Mouse (Mus musculus) liver, embryonic 14.5 days (tissue): ENCODE results near the gene Tk2. TPM values are rescaled to one million over a fixed set of nuclear protein-coding genes. Genes with fewer than 3 reads are reported as not detected.
"Not testable (repeated sequence)": the region's sequence is repeated elsewhere in the genome, so short reads cannot be mapped to it uniquely, and the experiment has no call there.

Source experiments
- ATAC-seq: fragments of 200-750 bp; cut with Nextera tagmentation; 2 replicates; pipeline ENCODE4 v1.8.0; 2017; ENCODE audit warnings: moderate number of reproducible peaks, mild to moderate bottlenecking, moderate library complexity; ENCODE audit not compliant: insufficient read depth
- DNase-seq, 3 experiments: peaks; one replicate each; pipeline ENCODE4 v3.0.0-alpha.2; 2012 to 2013; ENCODE audit warnings: low read depth in 3 of 3, low spot score in 3 of 3
- H3K27ac ChIP-seq: fragments of 300-500 bp; sonication (generic); 2 replicates; pipeline ENCODE4 v1.5.1; 2014; ENCODE audit warnings: moderate library complexity, mild to moderate bottlenecking, control low read depth, inconsistent platforms
- H3K27me3 ChIP-seq: fragments of 300-500 bp; sonication (generic); 2 replicates; pipeline ENCODE4 v1.6.1; 2014; ENCODE audit warnings: mild to moderate bottlenecking, low read length, moderate library complexity; ENCODE audit not compliant: control insufficient read depth, insufficient read depth
- H3K36me3 ChIP-seq: fragments of 300-500 bp; sonication (generic); replicated peaks from 2 replicates; pipeline ENCODE4 v1.6.1; 2014; ENCODE audit warnings: low read depth; ENCODE audit not compliant: control insufficient read depth, insufficient read depth
- H3K4me1 ChIP-seq, 2 experiments: fragments of 200-500 bp in 1 of 2; fragments of 300-500 bp in 1 of 2; sonication (generic) in 1 of 2; replicated peaks; 2 replicates each; pipeline ENCODE4 v1.6.1; 2012 to 2014; ENCODE audit warnings: antibody characterized with exemption in 1 of 2, inconsistent platforms in 1 of 2, low read length in 1 of 2; ENCODE audit not compliant: control insufficient read depth in 2 of 2, insufficient read depth in 2 of 2
- H3K4me2 ChIP-seq: fragments of 300-500 bp; sonication (generic); 2 replicates; pipeline ENCODE4 v1.6.1; 2014; ENCODE audit warnings: low read depth, mild to moderate bottlenecking, control low read depth, moderate library complexity
- H3K4me3 ChIP-seq, 2 experiments: fragments of 200-500 bp in 1 of 2; fragments of 300-500 bp in 1 of 2; sonication (generic) in 1 of 2; 2 replicates each; pipeline ENCODE4 v1.5.1; 2012 to 2014; ENCODE audit warnings: low read depth in 2 of 2, low read length in 2 of 2, mild to moderate bottlenecking in 2 of 2, control low read depth in 1 of 2, inconsistent platforms in 1 of 2, moderate library complexity in 1 of 2; ENCODE audit not compliant: insufficient read depth in 1 of 2
- H3K9ac ChIP-seq: fragments of 300-500 bp; sonication (generic); replicated peaks from 2 replicates; pipeline ENCODE4 v1.6.1; 2014; ENCODE audit warnings: mild to moderate bottlenecking, control low read depth, moderate library complexity
- H3K9me3 ChIP-seq: fragments of 300-500 bp; sonication (generic); 2 replicates; pipeline ENCODE4 v1.6.1; 2016; ENCODE audit warnings: low read length, mixed read lengths; ENCODE audit not compliant: control insufficient read depth
- CTCF ChIP-seq: IDR thresholded peaks from 2 replicates; pipeline ENCODE4 v1.5.1; 2016; ENCODE audit warnings: antibody characterized with exemption, low read depth, control low read depth
- EP300 ChIP-seq: IDR thresholded peaks from 2 replicates; pipeline ENCODE4 v1.6.1; 2016; ENCODE audit warnings: antibody characterized with exemption, low read depth
- WGBS: fragments of 180-500 bp; shearing (Covaris S2); extraction: QIAGEN DNeasy Blood & Tissue Kit; methylation state at CpG from one replicate; pipeline ENCODE4 v1.1.7; 2014; ENCODE audit not compliant: insufficient replicate concordance; 5-methylcytosine and 5-hydroxymethylcytosine counted together
- polyA plus RNA-seq, 2 experiments: library from polyadenylated mRNA; depleted of rRNA in 1 of 2; stranded (reverse) in 1 of 2; unstranded in 1 of 2; fragments of >200 nt; fragmentation: Nextera tagmentation in 1 of 2; extraction: Ambion mirVana in 1 of 2; gene quantifications; 2 replicates each; pipeline versions ENCODE4 v1.2.1 to v1.2.3; 2012 to 2014

The Tk2 gene
- 3.1 and 3.9 TPM in 2 replicates for polyA plus RNA-seq (2012; rRNA removed)
- 4.9 and 7.0 TPM in 2 replicates for polyA plus RNA-seq (2014; fragmentation: Nextera tagmentation; extraction: Ambion mirVana)

- ATAC-seq: peak; percentile 82
- H3K4me2 ChIP-seq: peak within 1 kb of the TSS; percentile 93
Measured at GRCm38 (mm10) chr8:104248276-104248675, at the start of gene Tk2. TSS of gene Tk2 (minus strand) at chr8:104248558.

GRCm38 (mm10) chr8:104294396-104294795 is 46.0 kb upstream of the Tk2 start:
- no peaks in the 10 kb centered on the region for H3K9me3 ChIP-seq

More at GRCm38 (mm10) chr8:104248276-104248675, at the start of gene Tk2:
- no peaks in the 10 kb centered on the region for H3K27me3 ChIP-seq
- peak; percentile 65 to 72 (median 68) for DNase-seq
- peak within 1 kb of the TSS; percentile 89 for H3K9ac ChIP-seq
- H3K9me3 ChIP-seq: no peaks in the 10 kb centered on the region
- H3K4me1 ChIP-seq: peaks cover 9 to 24% of the 10 kb centered on the region in 2 experiments
- no peaks in the 10 kb centered on the region for H3K36me3 ChIP-seq
- H3K4me3 ChIP-seq: peak within 1 kb of the TSS; percentile 76 to 94
- TF ChIP-seq EP300: no peak
- no peak for TF ChIP-seq CTCF
- WGBS: under 1% methylated on average over 28 of the region's 28 CpGs
- peak within 1 kb of the TSS; percentile 37; the same call in 1 of the 2 replicates for H3K27ac ChIP-seq

GRCm38 (mm10) chr8:104293081-104293480 is 44.7 kb upstream of the Tk2 start, which contains the start of gene Cmtm2a:
TSS of gene Cmtm2a (minus strand) at chr8:104293181.
- not testable (repeated sequence) for H3K27ac ChIP-seq, H3K9me3 ChIP-seq, H3K9ac ChIP-seq, H3K4me3 ChIP-seq, ATAC-seq, H3K4me1 ChIP-seq, H3K4me2 ChIP-seq, DNase-seq, H3K36me3 ChIP-seq, H3K27me3 ChIP-seq
- 65% methylated on average over 12 of the region's 12 CpGs for WGBS

More at GRCm38 (mm10) chr8:104294396-104294795, 46.0 kb upstream of the Tk2 start:
- 62% methylated on average over 1 of the region's 1 CpGs for WGBS
- TF ChIP-seq EP300: no peak
- no peak for TF ChIP-seq CTCF
- Histone ChIP-seq H3K4me1 (peaks cover 0 to 2% of the 10 kb centered on the region in 2 experiments; a peak in 1 of 4 replicates), H3K27ac (no peak overlapping the region), H3K36me3 (no peaks in the 10 kb centered on the region), H3K9ac (no peak overlapping the region), H3K27me3 (no peaks in the 10 kb centered on the region), H3K4me2 (no peak overlapping the region), H3K4me3 (no peak overlapping the region)
- DNase-seq: no peak
- no peak for ATAC-seq

- Histone ChIP-seq H3K4me2 (no peak overlapping the region), H3K9me3 (no peaks in the 10 kb centered on the region), H3K27ac (no peak overlapping the region), H3K27me3 (no peaks in the 10 kb centered on the region), H3K9ac (no peak overlapping the region), H3K36me3 (no peaks in the 10 kb centered on the region), H3K4me3 (no peak overlapping the region), H3K4me1 (no peaks in the 10 kb centered on the region)
- 74% methylated on average over 6 of the region's 6 CpGs for WGBS
- ATAC-seq: no peak
- TF ChIP-seq CTCF (no peak), EP300 (no peak)
- DNase-seq: no peak
Measured at GRCm38 (mm10) chr8:104268937-104269440, 20.6 kb upstream of the Tk2 start.

GRCm38 (mm10) chr8:104268368-104268767 is 20.0 kb upstream of the Tk2 start:
- Histone ChIP-seq H3K27me3 (no peaks in the 10 kb centered on the region), H3K4me3 (no peak overlapping the region), H3K4me1 (no peaks in the 10 kb centered on the region), H3K36me3 (no peaks in the 10 kb centered on the region), H3K9ac (no peak overlapping the region), H3K4me2 (no peak overlapping the region), H3K9me3 (no peaks in the 10 kb centered on the region), H3K27ac (no peak overlapping the region)
- DNase-seq: no peak
- no peak for TF ChIP-seq EP300
- TF ChIP-seq CTCF: no peak
- ATAC-seq: no peak

GRCm38 (mm10) chr8:104264271-104264935 is 16.0 kb upstream of the Tk2 start:
- 87% methylated on average over 22 of the region's 22 CpGs for WGBS
- not testable (repeated sequence) for H3K4me1 ChIP-seq, H3K9me3 ChIP-seq, ATAC-seq, H3K9ac ChIP-seq, H3K4me2 ChIP-seq, H3K27ac ChIP-seq, H3K4me3 ChIP-seq, H3K36me3 ChIP-seq, DNase-seq, H3K27me3 ChIP-seq

GRCm38 (mm10) chr8:104261802-104262201 is 13.4 kb upstream of the Tk2 start:
- not testable (repeated sequence) for H3K4me2 ChIP-seq, H3K9me3 ChIP-seq, DNase-seq

More at GRCm38 (mm10) chr8:104261802-104262201, 13.4 kb upstream of the Tk2 start:
- H3K27ac ChIP-seq, H3K4me1 ChIP-seq, H3K4me3 ChIP-seq, H3K27me3 ChIP-seq, H3K9ac ChIP-seq, H3K36me3 ChIP-seq, ATAC-seq: not testable (repeated sequence)
- WGBS: 85% methylated on average over 5 of the region's 5 CpGs
